Mouse (Mus musculus): ENCODE data around the gene Cyp4f40. TPM values are rescaled to one million over a fixed set of nuclear protein-coding genes. Genes with fewer than 3 reads are reported as not detected.

Gene Cyp4f40
- polyA plus RNA-seq, 1 experiment from 2014 or later, result 0.10 TPM

Other genes with a start within 250 kb of the Cyp4f40 start
- gene Pglyrp2, start 234.7 kb upstream of the Cyp4f40 start, polyA plus RNA-seq (2015; fragmentation: Nextera tagmentation; extraction: Ambion mirVana), result not detected in 2 replicates
- gene Cyp4f39, start 206.2 kb upstream of the Cyp4f40 start, polyA plus RNA-seq (2015; fragmentation: Nextera tagmentation; extraction: Ambion mirVana), result 1.2 and 1.3 TPM in 2 replicates
- 12.4 and 15.7 TPM in 2 replicates for gene Cyp4f17, start 152.8 kb upstream of the Cyp4f40 start, polyA plus RNA-seq (2015; fragmentation: Nextera tagmentation; extraction: Ambion mirVana)
- 12.9 and 15.9 TPM in 2 replicates for gene Cyp4f16, start 122.3 kb upstream of the Cyp4f40 start, polyA plus RNA-seq (2015; fragmentation: Nextera tagmentation; extraction: Ambion mirVana)
- gene Cyp4f37, start 37.6 kb upstream of the Cyp4f40 start, polyA plus RNA-seq (2015; fragmentation: Nextera tagmentation; extraction: Ambion mirVana), result not detected in 2 replicates
- 1.5 and 1.8 TPM in 2 replicates for gene Cyp4f15, start 26.7 kb downstream of the Cyp4f40 start, polyA plus RNA-seq (2015; fragmentation: Nextera tagmentation; extraction: Ambion mirVana)
- 45.9 and 46.2 TPM in 2 replicates for gene Zfp871, start 129.4 kb downstream of the Cyp4f40 start, polyA plus RNA-seq (2015; fragmentation: Nextera tagmentation; extraction: Ambion mirVana)
- gene Zfp811, start 151.0 kb downstream of the Cyp4f40 start, polyA plus RNA-seq (2015; fragmentation: Nextera tagmentation; extraction: Ambion mirVana), result 59.3 and 60.3 TPM in 2 replicates
- 15.1 and 19.1 TPM in 2 replicates for gene Zfp799, start 171.4 kb downstream of the Cyp4f40 start, polyA plus RNA-seq (2015; fragmentation: Nextera tagmentation; extraction: Ambion mirVana)
- gene Zfp870, start 232.7 kb downstream of the Cyp4f40 start, polyA plus RNA-seq (2015; fragmentation: Nextera tagmentation; extraction: Ambion mirVana), result 8.3 and 9.0 TPM in 2 replicates